In genomic region chr3:68269251-68269650, GRCm38 (mm10) we compare ENCODE assay signal across 27 mouse cellular contexts.
A peak's percentile ranks its signal among the peaks of the same experiment; 100 is the strongest.
DNase-seq lines count a peak whose midpoint lies in the region; ATAC-seq and TF ChIP-seq lines count a peak whose summit lies in the region.
"Had no signal": no experiment of that assay in that cellular context is flagged by ENCODE, and none has a peak within 500 bp of the region (broad histone marks: within the 10 kb centered on the region; RNA-seq: fewer than 3 reads in every experiment).

No protein-coding gene starts in this region.

- H3K4me1 ChIP-seq in hindbrain, embryonic 10.5 days (replicated peaks), result peaks cover 11% of the 10 kb centered on the region; the same call in 1 of the 2 replicates
- H3K4me1 ChIP-seq in hindbrain, embryonic 14.5 days (replicated peaks; ENCODE audit: control insufficient read depth, insufficient read depth, low read length), result peaks cover 10% of the 10 kb centered on the region; the same call in 1 of the 2 replicates
- H3K4me1 ChIP-seq in kidney, postnatal 0 days (replicated peaks; ENCODE audit: insufficient read depth, low read length), result no peaks in the 10 kb centered on the region
- peaks cover 17% of the 10 kb centered on the region for H3K4me1 ChIP-seq in hindbrain, embryonic 13.5 days (replicated peaks)
- H3K4me1 ChIP-seq: embryonic facial prominence, embryonic 15.5 days; liver, embryonic 12.5 days; midbrain, embryonic 12.5 days had no signal

- TF ChIP-seq CTCF in kidney, postnatal 0 days (IDR thresholded peaks at IDR 0.05; ENCODE audit: low read depth), result no peak

- peak; percentile 41 for DNase-seq in hindbrain, embryonic 10.5 days (ENCODE audit: low spot score)
- DNase-seq in hindbrain, embryonic 14.5 days (ENCODE audit: low spot score), result no peak
- peak; percentile 16 for DNase-seq in kidney, postnatal 0 days (ENCODE audit: low spot score)
- no peak for DNase-seq in kidney, postnatal 14 days
- no peak for DNase-seq in thymus, postnatal 25 days
- DNase-seq: adrenal gland, postnatal 25 days; B cell, adult 2 months; cerebellum, adult 11-12 months; cerebellum, postnatal 14 days; gastrocnemius, postnatal 25 days; heart, adult 11 months; heart, postnatal 36 days; kidney, adult 2 months; left cerebral cortex, postnatal 4 days; lung, adult 18-20 months; lung, postnatal 4 days; right cerebral cortex, postnatal 14 days had no signal

- peak overlapping the region; percentile 71 for H3K27ac ChIP-seq in hindbrain, embryonic 10.5 days
- H3K27ac ChIP-seq in hindbrain, embryonic 14.5 days, result no peak overlapping the region
- H3K27ac ChIP-seq in kidney, postnatal 0 days, result no peak overlapping the region
- H3K27ac ChIP-seq in hindbrain, embryonic 13.5 days, result peak overlapping the region; percentile 40; the same call in 1 of the 2 replicates
- H3K27ac ChIP-seq: embryonic facial prominence, embryonic 15.5 days; liver, embryonic 12.5 days; midbrain, embryonic 12.5 days; neural tube, embryonic 13.5 days had no signal

- WGBS in hindbrain, embryonic 10.5 days, result 59% methylated on average over 4 of the region's 4 CpGs
- WGBS in hindbrain, embryonic 14.5 days, result 56% methylated on average over 4 of the region's 4 CpGs
- WGBS in kidney, postnatal 0 days, result 47% methylated on average over 4 of the region's 4 CpGs
- WGBS in hindbrain, embryonic 13.5 days, result 58% methylated on average over 4 of the region's 4 CpGs

- H3K4me2 ChIP-seq in hindbrain, embryonic 14.5 days (replicated peaks), result no peak overlapping the region
- no peak overlapping the region for H3K4me2 ChIP-seq in kidney, postnatal 0 days (ENCODE audit: low read length)
- H3K4me2 ChIP-seq in hindbrain, embryonic 13.5 days, result no peak overlapping the region
- H3K4me2 ChIP-seq: embryonic facial prominence, embryonic 15.5 days; heart, embryonic 11.5 days; liver, embryonic 12.5 days; midbrain, embryonic 12.5 days; neural tube, embryonic 13.5 days had no signal

- ATAC-seq in hindbrain, embryonic 14.5 days (ENCODE audit: low FRiP score), result no peak
- ATAC-seq in kidney, postnatal 0 days (replicated peaks; ENCODE audit: low FRiP score, low read depth), result peak; percentile 46; the same call in 1 of the 2 replicates
- peak; percentile 16; the same call in 1 of the 2 replicates for ATAC-seq in hindbrain, embryonic 13.5 days (ENCODE audit: low FRiP score)
- ATAC-seq: forebrain, embryonic 14.5 days; inflammation-experienced regulatory T-cells, adult 6 months; liver, embryonic 12.5 days; lung, postnatal 0 days had no signal

- H3K27me3 ChIP-seq in hindbrain, embryonic 10.5 days (ENCODE audit: insufficient read depth, poor library complexity, severe bottlenecking), result no peaks in the 10 kb centered on the region
- no peaks in the 10 kb centered on the region for H3K27me3 ChIP-seq in hindbrain, embryonic 14.5 days (ENCODE audit: control insufficient read depth, insufficient read depth, low read length)
- no peaks in the 10 kb centered on the region for H3K27me3 ChIP-seq in kidney, postnatal 0 days (ENCODE audit: insufficient read depth, low read length)
- no peaks in the 10 kb centered on the region for H3K27me3 ChIP-seq in hindbrain, embryonic 13.5 days
- H3K27me3 ChIP-seq: embryonic facial prominence, embryonic 15.5 days; liver, embryonic 12.5 days; midbrain, embryonic 12.5 days; neural tube, embryonic 13.5 days had no signal

- no peak overlapping the region for H3K4me3 ChIP-seq in hindbrain, embryonic 10.5 days
- no peak overlapping the region for H3K4me3 ChIP-seq in hindbrain, embryonic 14.5 days (replicated peaks; ENCODE audit: low read length)
- H3K4me3 ChIP-seq in kidney, postnatal 0 days (replicated peaks; ENCODE audit: low read depth, low read length), result no peak overlapping the region
- no peak overlapping the region for H3K4me3 ChIP-seq in hindbrain, embryonic 13.5 days
- H3K4me3 ChIP-seq: embryonic facial prominence, embryonic 15.5 days; liver, embryonic 12.5 days; megakaryocyte, embryonic 14.5 days; midbrain, embryonic 12.5 days; neural tube, embryonic 13.5 days had no signal

- H3K9me3 ChIP-seq in hindbrain, embryonic 10.5 days, result 0 out of 2 replicates have a peak, but pooled peaks cover 3% of the 10 kb centered on the region
- no peaks in the 10 kb centered on the region for H3K9me3 ChIP-seq in hindbrain, embryonic 14.5 days (ENCODE audit: control insufficient read depth, low read length)
- H3K9me3 ChIP-seq in kidney, postnatal 0 days (replicated peaks; ENCODE audit: low read length), result no peaks in the 10 kb centered on the region
- H3K9me3 ChIP-seq in hindbrain, embryonic 13.5 days, result no peaks in the 10 kb centered on the region
- H3K9me3 ChIP-seq: embryonic facial prominence, embryonic 15.5 days; liver, embryonic 12.5 days; midbrain, embryonic 12.5 days had no signal

- H3K9ac ChIP-seq in hindbrain, embryonic 14.5 days, result no peak overlapping the region
- H3K9ac ChIP-seq in kidney, postnatal 0 days (ENCODE audit: low read depth, low read length), result no peak overlapping the region
- H3K9ac ChIP-seq in hindbrain, embryonic 13.5 days, result no peak overlapping the region
- H3K9ac ChIP-seq: embryonic facial prominence, embryonic 15.5 days; liver, embryonic 12.5 days; midbrain, embryonic 12.5 days; neural tube, embryonic 13.5 days had no signal

- no peaks in the 10 kb centered on the region for H3K36me3 ChIP-seq in hindbrain, embryonic 10.5 days
- H3K36me3 ChIP-seq in hindbrain, embryonic 14.5 days (replicated peaks; ENCODE audit: control insufficient read depth, insufficient read depth), result no peaks in the 10 kb centered on the region
- H3K36me3 ChIP-seq in kidney, postnatal 0 days (ENCODE audit: insufficient read depth, low read length), result no peaks in the 10 kb centered on the region
- H3K36me3 ChIP-seq in hindbrain, embryonic 13.5 days, result no peaks in the 10 kb centered on the region
- H3K36me3 ChIP-seq: embryonic facial prominence, embryonic 15.5 days; liver, embryonic 12.5 days; midbrain, embryonic 12.5 days; neural tube, embryonic 13.5 days had no signal

Comparison
In these comparisons a context has a peak if more than half of its experiments do, and no peak if none do; other contexts are left out.
1. DNase-seq: peak in hindbrain, embryonic 10.5 days (single experiment) and kidney, postnatal 0 days (single experiment); none in hindbrain, embryonic 14.5 days (single experiment), kidney, postnatal 14 days (single experiment) and thymus, postnatal 25 days (single experiment).
2. H3K27ac ChIP-seq: peak in hindbrain, embryonic 10.5 days (single experiment) and hindbrain, embryonic 13.5 days (single experiment); none in hindbrain, embryonic 14.5 days (single experiment) and kidney, postnatal 0 days (single experiment).